ENCODE assay signal across 1 mouse cellular context in the genomic region with DNA sequence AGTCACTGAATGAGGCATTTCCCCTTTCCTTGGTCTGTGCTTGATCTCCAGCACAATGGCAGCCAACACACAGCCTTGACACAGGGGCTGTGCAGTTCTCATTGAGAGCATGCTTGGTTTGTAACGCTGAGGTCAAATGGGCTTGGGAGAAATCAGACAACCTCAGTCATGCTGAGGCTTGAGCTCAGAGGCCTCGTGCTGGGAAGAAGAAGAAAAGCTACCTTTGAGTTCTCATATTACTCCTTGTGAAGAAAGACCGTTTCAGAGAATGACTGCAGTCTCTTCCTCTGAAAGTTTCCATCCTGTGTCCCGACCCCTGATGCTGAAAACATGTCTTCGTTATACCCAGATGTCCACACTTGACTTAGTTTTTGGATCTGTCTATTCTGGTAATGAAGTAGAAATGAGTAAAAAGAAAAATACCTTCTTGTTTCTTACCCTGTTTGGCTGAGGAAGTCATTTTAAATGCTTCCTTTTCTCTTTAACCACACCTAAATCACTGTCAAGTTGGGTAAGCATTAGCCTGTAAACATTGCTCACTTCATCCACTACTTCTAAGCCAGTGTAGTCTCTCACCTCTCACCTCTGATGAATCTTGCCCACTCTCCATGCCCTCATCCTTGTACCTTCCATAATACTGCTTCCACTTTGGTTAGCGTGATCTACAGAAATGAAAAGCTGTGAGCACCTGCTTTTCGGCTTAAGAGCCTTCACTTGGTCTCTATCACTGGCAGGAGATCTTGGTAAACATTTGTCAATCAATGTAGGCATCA.
TF ChIP-seq lines count a peak whose summit lies in the region.

No protein-coding gene starts in this region.

TF ChIP-seq in CH12.LX, 34 proteins besides CTCF, POLR2A, EP300 and RAD21 (continued from another document):
- TF ChIP-seq USF2 (conservative IDR thresholded peaks at IDR 0.05; ENCODE audit: low read depth, low read length) (no peak), MAFK (IDR thresholded peaks at IDR 0.05; ENCODE audit: insufficient replicate concordance, low read length) (no peak), MAX (IDR thresholded peaks at IDR 0.05; ENCODE audit: low read length) (peak; percentile 70), POLR2AphosphoS2 (IDR thresholded peaks at IDR 0.05; ENCODE audit: low read depth, low read length) (no peak), UBTF (IDR thresholded peaks at IDR 0.05; ENCODE audit: low read depth, low read length) (no peak), NELFE (IDR thresholded peaks at IDR 0.05; ENCODE audit: low read depth, low read length) (no peak), MYC (IDR thresholded peaks at IDR 0.05; ENCODE audit: low read depth, low read length) (peak; percentile 81), ETS1 (conservative IDR thresholded peaks at IDR 0.05; ENCODE audit: low read depth, low read length) (0 out of 2 replicates have a peak, but pooled peaks have one; percentile 10), MXI1 (IDR thresholded peaks at IDR 0.05; ENCODE audit: low read depth, low read length) (0 out of 2 replicates have a peak, but pooled peaks have one; percentile 27), ZKSCAN1 (IDR thresholded peaks at IDR 0.05; ENCODE audit: borderline replicate concordance, low read depth, low read length) (no peak), BHLHE40 (IDR thresholded peaks at IDR 0.05; ENCODE audit: low read depth, low read length) (0 out of 2 replicates have a peak, but pooled peaks have one; percentile 47), E2F4 (IDR thresholded peaks at IDR 0.05; ENCODE audit: insufficient replicate concordance, low read depth, low read length) (no peak), USF1 (IDR thresholded peaks at IDR 0.05; ENCODE audit: low read depth, low read length) (no peak), MEF2A (IDR thresholded peaks at IDR 0.05; ENCODE audit: borderline replicate concordance, low read depth, low read length) (peak; percentile 39; the same call in 1 of the 2 replicates), IRF4 (IDR thresholded peaks at IDR 0.05; ENCODE audit: low read depth, low read length) (peak; percentile 59), JUN (IDR thresholded peaks at IDR 0.05; ENCODE audit: insufficient read depth, low read depth, low read length) (peak; percentile 24; the same call in 1 of the 2 replicates), JUND (conservative IDR thresholded peaks at IDR 0.05; ENCODE audit: low read depth, low read length) (0 out of 2 replicates have a peak, but pooled peaks have one; percentile 13), CHD2 (IDR thresholded peaks at IDR 0.05; ENCODE audit: low read length) (no peak), RCOR1 (conservative IDR thresholded peaks at IDR 0.05; ENCODE audit: low read depth, low read length) (peak; percentile 51; the same call in 1 of the 2 replicates), CHD1 (IDR thresholded peaks at IDR 0.05; ENCODE audit: low read depth, low read length) (peak; percentile 34; the same call in 1 of the 2 replicates), HCFC1 (IDR thresholded peaks at IDR 0.05; ENCODE audit: low read depth, low read length) (no peak), TBP (conservative IDR thresholded peaks at IDR 0.05; ENCODE audit: low read depth, low read length) (no peak; the same call in 1 of the 2 replicates), SIN3A (IDR thresholded peaks at IDR 0.05; ENCODE audit: low read length) (no peak), ELF1 (IDR thresholded peaks at IDR 0.05; ENCODE audit: low read depth, low read length) (no peak), MAZ (IDR thresholded peaks at IDR 0.05; ENCODE audit: low read depth, low read length) (no peak), TCF12 (IDR thresholded peaks at IDR 0.05; ENCODE audit: low read depth, low read length) (no peak), NRF1 (IDR thresholded peaks at IDR 0.05; ENCODE audit: low read depth, low read length) (no peak), KAT2A (IDR thresholded peaks at IDR 0.05; ENCODE audit: insufficient replicate concordance, low read length) (no peak), ZNF384 (IDR thresholded peaks at IDR 0.05; ENCODE audit: low read depth, low read length) (no peak)
TF ChIP-seq in CH12.LX: peak in this region for 11.
